Mouse (Mus musculus) G1E (cell line): ENCODE measurements at regions not wholly inside any gene's neighbourhood (a gene's known extent, or its start where the extent isn't known, plus 50 kb on each side); places are given as distances from the start of the nearest gene placed in this dataset.

Experiments
- CTCF ChIP-seq: IDR thresholded peaks from 2 replicates; pipeline ENCODE4 v1.5.1; 2012; ENCODE audit warnings: low read depth, low read length, inconsistent platforms, mixed read lengths
- GATA1 ChIP-seq: IDR thresholded peaks from 2 replicates; pipeline ENCODE4 v1.6.1; 2012; ENCODE audit warnings: borderline replicate concordance, low read length, inconsistent platforms, mixed read lengths
- POLR2AphosphoS5 ChIP-seq: IDR thresholded peaks from 2 replicates; pipeline ENCODE4 v1.6.1; 2012; ENCODE audit warnings: low read depth, low read length, inconsistent platforms; ENCODE audit not compliant: insufficient replicate concordance

DNA sequence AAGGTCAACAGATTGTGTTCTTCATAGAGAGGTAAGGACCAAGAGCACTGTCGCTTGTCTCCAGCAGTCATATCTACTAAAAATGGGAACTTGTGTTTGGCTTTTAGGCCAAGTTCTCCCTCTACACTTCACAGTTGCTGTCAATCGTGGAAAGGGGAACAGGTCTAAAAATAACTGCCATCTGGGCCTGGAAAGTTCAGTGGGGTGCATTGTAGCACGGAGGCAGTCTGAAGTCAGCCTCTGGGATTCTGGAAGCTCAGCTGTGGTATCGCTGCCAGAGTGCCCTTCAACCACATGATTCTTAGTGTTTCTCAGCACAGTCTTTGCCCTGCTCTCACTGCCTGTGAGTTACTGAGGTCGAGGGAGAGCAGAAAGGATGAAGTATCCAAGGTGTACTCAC, 215.0 kb downstream of the Phlda1 start:
- TF ChIP-seq CTCF (no peak), GATA1 (no peak), POLR2AphosphoS5 (no peak)
